Mouse (Mus musculus): ENCODE measurements around the gene Actrt2. TPM values are rescaled to one million over a fixed set of nuclear protein-coding genes. Genes with fewer than 3 reads are reported as not detected.

The Actrt2 gene
- polyA plus RNA-seq, 1 experiment: 0.13 TPM

DNA sequence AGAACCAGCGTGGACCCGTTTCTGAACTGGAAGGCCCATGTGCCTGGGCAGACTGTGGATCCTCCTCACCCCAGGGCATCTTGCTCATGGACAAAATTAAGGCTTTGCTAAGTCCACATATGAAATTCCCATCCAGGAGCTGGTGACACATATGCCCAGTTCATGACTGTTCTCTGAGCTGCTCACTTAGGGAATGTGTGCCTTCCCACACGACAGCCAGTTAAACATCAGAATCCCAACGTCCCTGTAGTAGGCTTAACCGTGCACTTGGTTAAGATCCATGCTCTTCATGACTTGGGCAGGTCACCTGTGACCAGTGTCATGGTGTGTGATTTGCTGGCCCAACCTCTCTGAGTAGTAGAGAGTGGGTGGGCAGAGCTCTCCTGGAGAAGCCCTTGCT is 26.7 kb upstream of the Actrt2 start:
- H3K4me1 ChIP-seq (replicated peaks; ENCODE audit: control insufficient read depth, insufficient read depth, low read length): no peaks in the 10 kb centered on the region
- H3K27me3 ChIP-seq (ENCODE audit: control insufficient read depth, insufficient read depth, low read length): no peaks in the 10 kb centered on the region
- DNase-seq: no peak
- TF ChIP-seq POLR2A (IDR thresholded peaks at IDR 0.05; ENCODE audit: control insufficient read depth, extremely low read depth, insufficient read depth, low read length, poor library complexity): no peak
- no peak for TF ChIP-seq CTCF (IDR thresholded peaks at IDR 0.05; ENCODE audit: borderline replicate concordance, control insufficient read depth, extremely low read depth, insufficient read depth, low read length, poor library complexity)
- H3K36me3 ChIP-seq (ENCODE audit: control insufficient read depth, insufficient read depth, low read length): no peaks in the 10 kb centered on the region
- H3K4me3 ChIP-seq (ENCODE audit: control insufficient read depth, insufficient read depth, low read length): no peak overlapping the region
- no peak overlapping the region for H3K27ac ChIP-seq (ENCODE audit: control insufficient read depth, insufficient read depth, low read length)
- 94% methylated on average over 5 of the region's 5 CpGs for WGBS

DNA sequence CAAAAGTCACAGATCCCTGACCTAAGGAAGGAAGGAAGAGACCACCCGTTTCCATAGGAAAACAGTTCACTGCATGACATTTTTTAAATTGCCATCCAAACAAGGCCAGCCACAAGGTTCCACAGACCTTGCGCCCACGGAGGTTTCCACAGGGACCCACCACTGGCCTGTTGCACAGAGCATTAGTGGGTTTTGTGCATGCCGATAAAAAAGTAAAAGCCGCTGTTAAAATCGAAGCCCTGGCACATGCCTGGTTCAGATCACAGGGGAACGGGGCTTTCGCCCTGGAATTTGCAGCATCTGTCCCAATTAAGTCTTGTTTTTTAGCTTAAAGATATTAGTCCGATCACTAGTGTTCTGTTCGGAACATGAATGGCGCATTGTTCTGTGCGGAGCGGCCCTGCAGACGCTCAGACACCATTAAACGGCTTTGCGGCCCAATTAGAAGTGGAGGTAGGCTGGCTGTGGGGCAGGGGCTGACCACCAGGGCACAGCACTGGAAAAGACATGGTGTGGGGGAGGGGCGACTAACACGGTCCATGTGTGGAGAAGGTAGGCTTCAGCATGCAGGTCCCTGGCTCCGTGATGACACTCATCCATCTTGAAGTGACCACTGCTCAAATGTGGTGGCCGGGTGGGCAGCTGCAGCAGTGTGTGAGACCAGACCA is 25.8 kb upstream of the Actrt2 start:
- no peak overlapping the region for H3K4me3 ChIP-seq (ENCODE audit: control insufficient read depth, insufficient read depth, low read length)
- no peaks in the 10 kb centered on the region for H3K36me3 ChIP-seq (ENCODE audit: control insufficient read depth, insufficient read depth, low read length)
- WGBS: 87% methylated on average over 20 of the region's 20 CpGs
- no peaks in the 10 kb centered on the region for H3K27me3 ChIP-seq (ENCODE audit: control insufficient read depth, insufficient read depth, low read length)
- H3K4me1 ChIP-seq (replicated peaks; ENCODE audit: control insufficient read depth, insufficient read depth, low read length): no peaks in the 10 kb centered on the region
- H3K27ac ChIP-seq (ENCODE audit: control insufficient read depth, insufficient read depth, low read length): no peak overlapping the region
- TF ChIP-seq POLR2A (IDR thresholded peaks at IDR 0.05; ENCODE audit: control insufficient read depth, extremely low read depth, insufficient read depth, low read length, poor library complexity): no peak
- no peak for TF ChIP-seq CTCF (IDR thresholded peaks at IDR 0.05; ENCODE audit: borderline replicate concordance, control insufficient read depth, extremely low read depth, insufficient read depth, low read length, poor library complexity)
- no peak for DNase-seq

DNA sequence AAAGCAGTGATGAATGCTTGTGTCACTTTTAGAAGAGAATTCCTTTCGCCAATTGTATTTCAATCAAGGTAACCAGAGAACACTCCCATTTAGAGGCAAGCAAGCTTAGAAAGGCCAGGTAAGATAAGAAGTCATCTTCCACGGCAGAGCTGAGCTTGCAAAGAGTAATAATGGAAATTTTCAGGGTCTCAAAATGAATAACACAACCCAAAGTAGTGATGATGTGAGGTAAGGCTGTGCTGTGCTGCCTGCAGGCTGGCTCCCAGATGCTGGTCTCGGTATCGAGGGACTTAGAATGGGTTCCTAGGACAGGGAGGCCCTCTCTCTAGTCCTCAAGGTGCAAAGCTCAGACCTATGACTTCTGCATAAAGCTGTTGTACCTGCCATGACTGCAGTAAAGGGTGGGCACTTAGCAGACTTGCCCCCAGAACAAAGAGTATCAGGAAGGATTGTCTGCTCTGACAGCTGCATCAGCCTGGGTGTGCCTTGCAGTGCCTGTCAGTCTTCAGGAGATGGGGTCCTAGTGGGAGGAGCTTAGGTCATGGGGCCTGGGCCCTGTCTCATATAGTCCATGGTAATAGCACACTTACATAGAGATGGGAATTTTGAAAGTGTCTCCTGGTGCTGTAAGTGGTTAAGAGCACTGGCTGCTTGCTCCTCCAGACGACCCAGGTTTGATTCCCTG is 15.5 kb upstream of the Actrt2 start:
- DNase-seq: no peak
- Histone ChIP-seq H3K27me3 (ENCODE audit: control insufficient read depth, insufficient read depth, low read length) (no peaks in the 10 kb centered on the region), H3K27ac (ENCODE audit: control insufficient read depth, insufficient read depth, low read length) (no peak overlapping the region), H3K36me3 (ENCODE audit: control insufficient read depth, insufficient read depth, low read length) (no peaks in the 10 kb centered on the region), H3K4me3 (ENCODE audit: control insufficient read depth, insufficient read depth, low read length) (no peak overlapping the region), H3K4me1 (replicated peaks; ENCODE audit: control insufficient read depth, insufficient read depth, low read length) (no peaks in the 10 kb centered on the region)
- TF ChIP-seq CTCF (IDR thresholded peaks at IDR 0.05; ENCODE audit: borderline replicate concordance, control insufficient read depth, extremely low read depth, insufficient read depth, low read length, poor library complexity): no peak
- TF ChIP-seq POLR2A (IDR thresholded peaks at IDR 0.05; ENCODE audit: control insufficient read depth, extremely low read depth, insufficient read depth, low read length, poor library complexity): no peak
- WGBS: 82% methylated on average over 5 of the region's 5 CpGs

DNA sequence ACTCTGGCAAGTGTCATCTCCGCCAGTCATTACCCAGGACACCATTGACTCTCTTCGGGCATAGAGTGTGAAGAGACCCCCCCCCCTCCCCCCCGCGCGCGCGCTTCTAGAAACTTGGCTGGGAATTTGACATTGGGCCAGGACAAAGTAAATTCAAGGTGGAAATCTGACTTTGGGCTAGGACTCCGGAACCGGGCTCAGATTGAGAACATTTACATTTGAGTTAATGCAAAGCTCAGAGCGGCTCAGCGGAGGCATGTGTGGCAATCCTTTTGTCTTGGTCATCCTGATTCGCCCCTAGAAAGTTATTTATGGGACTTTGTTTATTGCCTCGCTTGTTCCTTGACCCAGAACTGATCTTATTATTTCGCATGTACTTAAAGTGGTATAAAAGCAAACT is 14.6 kb upstream of the Actrt2 start:
- Histone ChIP-seq H3K27ac (ENCODE audit: control insufficient read depth, insufficient read depth, low read length) (no peak overlapping the region), H3K27me3 (ENCODE audit: control insufficient read depth, insufficient read depth, low read length) (no peaks in the 10 kb centered on the region), H3K4me3 (ENCODE audit: control insufficient read depth, insufficient read depth, low read length) (no peak overlapping the region), H3K4me1 (replicated peaks; ENCODE audit: control insufficient read depth, insufficient read depth, low read length) (no peaks in the 10 kb centered on the region), H3K36me3 (ENCODE audit: control insufficient read depth, insufficient read depth, low read length) (no peaks in the 10 kb centered on the region)
- WGBS: 74% methylated on average over 14 of the region's 14 CpGs
- TF ChIP-seq CTCF (IDR thresholded peaks at IDR 0.05; ENCODE audit: borderline replicate concordance, control insufficient read depth, extremely low read depth, insufficient read depth, low read length, poor library complexity): no peak
- no peak for TF ChIP-seq POLR2A (IDR thresholded peaks at IDR 0.05; ENCODE audit: control insufficient read depth, extremely low read depth, insufficient read depth, low read length, poor library complexity)
- DNase-seq: no peak

DNA sequence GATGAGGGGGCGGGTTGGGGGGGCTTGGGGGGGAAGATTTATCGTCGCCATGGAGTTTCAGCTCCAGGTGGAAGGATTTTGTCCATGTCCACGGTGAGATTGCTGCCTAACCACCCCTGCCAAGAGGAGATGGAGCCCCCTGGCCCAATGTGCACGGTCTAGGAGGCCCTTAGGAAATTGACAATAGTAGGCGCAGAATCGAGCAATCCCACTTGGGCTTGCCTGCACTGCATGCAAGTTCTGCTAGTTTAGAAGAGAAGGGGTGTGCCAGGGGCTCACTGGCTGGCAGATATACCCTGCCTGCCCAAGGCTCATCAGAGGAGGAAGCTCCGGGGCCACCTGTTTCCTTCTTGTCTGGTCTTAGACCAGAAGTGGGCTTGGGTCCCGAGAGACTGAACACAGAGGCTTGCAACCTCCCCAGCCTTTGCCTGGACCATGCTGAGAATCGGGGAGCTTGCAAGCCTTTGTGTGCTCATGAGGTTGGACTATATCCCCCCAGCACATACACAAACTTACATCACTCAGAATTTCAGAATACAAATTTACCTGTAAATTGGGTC is 7.9 kb upstream of the Actrt2 start:
- 61% methylated on average over 10 of the region's 10 CpGs for WGBS

DNA sequence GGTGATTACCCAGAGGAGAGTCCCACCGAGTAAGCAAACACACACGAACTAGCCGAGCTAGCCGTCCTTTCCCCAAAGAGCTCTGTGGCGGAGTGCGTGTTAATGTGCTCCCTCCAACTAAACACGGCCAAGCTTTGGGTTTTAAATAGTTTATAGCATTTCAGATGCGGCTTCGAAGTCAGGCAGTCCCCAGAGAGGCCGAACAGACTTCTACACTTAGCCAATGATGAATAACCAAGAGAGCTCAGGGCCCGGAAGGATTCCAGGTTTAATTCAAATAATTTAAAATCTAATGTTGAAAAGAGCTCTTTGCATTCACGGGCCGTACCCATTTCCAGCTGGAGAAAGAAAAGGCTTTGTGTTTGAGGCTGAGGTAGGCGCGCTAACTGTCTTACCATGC is 7.3 kb upstream of the Actrt2 start:
- H3K27ac ChIP-seq (ENCODE audit: control insufficient read depth, insufficient read depth, low read length): no peak overlapping the region
- H3K4me3 ChIP-seq (ENCODE audit: control insufficient read depth, insufficient read depth, low read length): no peak overlapping the region
- WGBS: 66% methylated on average over 15 of the region's 15 CpGs
- H3K4me1 ChIP-seq (replicated peaks; ENCODE audit: control insufficient read depth, insufficient read depth, low read length): no peaks in the 10 kb centered on the region
- H3K36me3 ChIP-seq (ENCODE audit: control insufficient read depth, insufficient read depth, low read length): no peaks in the 10 kb centered on the region
- no peaks in the 10 kb centered on the region for H3K27me3 ChIP-seq (ENCODE audit: control insufficient read depth, insufficient read depth, low read length)
- no peak for DNase-seq
- TF ChIP-seq POLR2A (IDR thresholded peaks at IDR 0.05; ENCODE audit: control insufficient read depth, extremely low read depth, insufficient read depth, low read length, poor library complexity): no peak
- no peak for TF ChIP-seq CTCF (IDR thresholded peaks at IDR 0.05; ENCODE audit: borderline replicate concordance, control insufficient read depth, extremely low read depth, insufficient read depth, low read length, poor library complexity)

More for the DNA sequence above, 7.9 kb upstream of the Actrt2 start:
- TF ChIP-seq CTCF (IDR thresholded peaks at IDR 0.05; ENCODE audit: borderline replicate concordance, control insufficient read depth, extremely low read depth, insufficient read depth, low read length, poor library complexity) (no peak), POLR2A (IDR thresholded peaks at IDR 0.05; ENCODE audit: control insufficient read depth, extremely low read depth, insufficient read depth, low read length, poor library complexity) (no peak)
- no peaks in the 10 kb centered on the region for H3K4me1 ChIP-seq (replicated peaks; ENCODE audit: control insufficient read depth, insufficient read depth, low read length)
- no peaks in the 10 kb centered on the region for H3K27me3 ChIP-seq (ENCODE audit: control insufficient read depth, insufficient read depth, low read length)
- DNase-seq: no peak
- H3K27ac ChIP-seq (ENCODE audit: control insufficient read depth, insufficient read depth, low read length): no peak overlapping the region
- H3K36me3 ChIP-seq (ENCODE audit: control insufficient read depth, insufficient read depth, low read length): no peaks in the 10 kb centered on the region
- no peak overlapping the region for H3K4me3 ChIP-seq (ENCODE audit: control insufficient read depth, insufficient read depth, low read length)

All from thymus, adult 2 months (tissue).